ENCODE assay signal across 12 mouse cellular contexts in genomic region chr5:74874691-74875090, GRCm38 (mm10).
A peak's percentile ranks its signal among the peaks of the same experiment; 100 is the strongest.
DNase-seq lines count a peak whose midpoint lies in the region; ATAC-seq and TF ChIP-seq lines count a peak whose summit lies in the region.
"Had no signal": no experiment of that assay in that cellular context is flagged by ENCODE, and none has a peak within 500 bp of the region (broad histone marks: within the 10 kb centered on the region; RNA-seq: fewer than 3 reads in every experiment).

No protein-coding gene starts in this region.

- H3K4me2 ChIP-seq in kidney, embryonic 14.5 days (replicated peaks; ENCODE audit: low read depth, low read length) = no peak overlapping the region
- no peak overlapping the region for H3K4me2 ChIP-seq in midbrain, embryonic 11.5 days
- H3K4me2 ChIP-seq: liver, embryonic 13.5 days had no signal

- H3K27ac ChIP-seq in kidney, embryonic 14.5 days (ENCODE audit: low read depth, low read length) = no peak overlapping the region
- 0 out of 2 replicates have a peak overlapping the region, but pooled peaks have one; percentile 62 for H3K27ac ChIP-seq in heart, embryonic 10.5 days
- peak overlapping the region; percentile 57 for H3K27ac ChIP-seq in testis, adult 2 months (ENCODE audit: control insufficient read depth, insufficient read depth, low read depth, low read length)
- no peak overlapping the region for H3K27ac ChIP-seq in midbrain, embryonic 11.5 days (ENCODE audit: low read depth, low read length)
- H3K27ac ChIP-seq: liver, embryonic 13.5 days had no signal

- H3K9me3 ChIP-seq in kidney, embryonic 14.5 days (ENCODE audit: control insufficient read depth, low read length) = no peaks in the 10 kb centered on the region
- H3K9me3 ChIP-seq in heart, embryonic 10.5 days = no peaks in the 10 kb centered on the region
- no peaks in the 10 kb centered on the region for H3K9me3 ChIP-seq in midbrain, embryonic 11.5 days (ENCODE audit: control insufficient read depth, low read length)
- H3K9me3 ChIP-seq: G1E; liver, embryonic 13.5 days had no signal

- H3K4me3 ChIP-seq in kidney, embryonic 14.5 days (ENCODE audit: low read length) = no peak overlapping the region
- no peak overlapping the region for H3K4me3 ChIP-seq in heart, embryonic 10.5 days
- no peak overlapping the region for H3K4me3 ChIP-seq in testis, adult 2 months (ENCODE audit: control insufficient read depth, low read depth, low read length)
- H3K4me3 ChIP-seq in midbrain, embryonic 11.5 days (ENCODE audit: low read depth, low read length) = no peak overlapping the region
- H3K4me3 ChIP-seq: liver, embryonic 13.5 days had no signal

- no peak for TF ChIP-seq POLR2A in testis, adult 2 months (IDR thresholded peaks at IDR 0.05; ENCODE audit: control insufficient read depth, low read depth, low read length)

- no peaks in the 10 kb centered on the region for H3K36me3 ChIP-seq in kidney, embryonic 14.5 days (ENCODE audit: control insufficient read depth, insufficient read depth, low read length)
- no peaks in the 10 kb centered on the region for H3K36me3 ChIP-seq in heart, embryonic 10.5 days
- no peaks in the 10 kb centered on the region for H3K36me3 ChIP-seq in testis, adult 2 months (ENCODE audit: control insufficient read depth, insufficient read depth, low read length)
- no peaks in the 10 kb centered on the region for H3K36me3 ChIP-seq in midbrain, embryonic 11.5 days (ENCODE audit: control insufficient read depth, insufficient read depth, low read length)
- H3K36me3 ChIP-seq: G1E; liver, embryonic 13.5 days had no signal

- no peak for TF ChIP-seq CTCF in testis, adult 2 months (IDR thresholded peaks at IDR 0.05; ENCODE audit: control insufficient read depth, insufficient read depth, insufficient replicate concordance, low read depth, low read length)

- no peak overlapping the region for H3K9ac ChIP-seq in kidney, embryonic 14.5 days (ENCODE audit: low read depth, low read length)
- H3K9ac ChIP-seq in midbrain, embryonic 11.5 days (ENCODE audit: low read length) = no peak overlapping the region
- H3K9ac ChIP-seq: liver, embryonic 13.5 days had no signal

- DNase-seq in kidney, adult 18-20 months = peak; percentile 45
- no peak for DNase-seq in heart, embryonic 10.5 days (ENCODE audit: low spot score)
- DNase-seq in kidney, postnatal 36 days = peak; percentile 55 to 71
- DNase-seq in midbrain, embryonic 11.5 days (ENCODE audit: low spot score, missing footprints) = no peak
- no peak for DNase-seq in thymus, postnatal 36 days
- DNase-seq: gastrocnemius, postnatal 14 days; liver, embryonic 13.5 days; right cerebral cortex, postnatal 14 days; thymus, postnatal 4 days had no signal

- no peak for ATAC-seq in kidney, embryonic 14.5 days (ENCODE audit: low FRiP score, low TSS enrichment)
- ATAC-seq in midbrain, embryonic 11.5 days (ENCODE audit: low FRiP score) = no peak

- H3K27me3 ChIP-seq in kidney, embryonic 14.5 days (ENCODE audit: control insufficient read depth, insufficient read depth, low read length) = no peaks in the 10 kb centered on the region
- H3K27me3 ChIP-seq in heart, embryonic 10.5 days (ENCODE audit: insufficient read depth, poor library complexity, severe bottlenecking) = peaks cover 13% of the 10 kb centered on the region; the same call in 1 of the 2 replicates
- no peaks in the 10 kb centered on the region for H3K27me3 ChIP-seq in testis, adult 2 months (ENCODE audit: control insufficient read depth, insufficient read depth, low read length)
- peaks cover 6% of the 10 kb centered on the region; the same call in 1 of the 2 replicates for H3K27me3 ChIP-seq in midbrain, embryonic 11.5 days (ENCODE audit: control insufficient read depth, insufficient read depth, low read length)
- H3K27me3 ChIP-seq: liver, embryonic 13.5 days had no signal

- H3K4me1 ChIP-seq in kidney, embryonic 14.5 days (ENCODE audit: control insufficient read depth, insufficient read depth, low read length) = no peaks in the 10 kb centered on the region; the same call in 1 of the 2 replicates
- H3K4me1 ChIP-seq in heart, embryonic 10.5 days = peaks cover 34% of the 10 kb centered on the region
- no peaks in the 10 kb centered on the region for H3K4me1 ChIP-seq in testis, adult 2 months (ENCODE audit: control insufficient read depth, insufficient read depth, low read length)
- peaks cover 4% of the 10 kb centered on the region; the same call in 1 of the 2 replicates for H3K4me1 ChIP-seq in midbrain, embryonic 11.5 days (ENCODE audit: control insufficient read depth, insufficient read depth, low read length)
- H3K4me1 ChIP-seq: liver, embryonic 13.5 days had no signal

- 37% methylated on average over 6 of the region's 6 CpGs for WGBS in kidney, embryonic 14.5 days
- WGBS in heart, embryonic 10.5 days = 23% methylated on average over 6 of the region's 6 CpGs
- WGBS in midbrain, embryonic 11.5 days = 59% methylated on average over 6 of the region's 6 CpGs

Comparison
In these comparisons a context has a peak if more than half of its experiments do, and no peak if none do; other contexts are left out.
1. DNase-seq: peak in kidney, adult 18-20 months (single experiment) and kidney, postnatal 36 days (2 of 2); none in heart, embryonic 10.5 days (single experiment), midbrain, embryonic 11.5 days (single experiment) and thymus, postnatal 36 days (0 of 2).
2. H3K27ac ChIP-seq: peak in heart, embryonic 10.5 days (single experiment) and testis, adult 2 months (single experiment); none in kidney, embryonic 14.5 days (single experiment) and midbrain, embryonic 11.5 days (single experiment).